Mouse (Mus musculus) heart, postnatal 0 days (tissue): Measurements from ENCODE around the gene Pdzd7.

Experiments used
- CTCF ChIP-seq: IDR thresholded peaks from 2 replicates; pipeline ENCODE4 v1.5.1; 2016; ENCODE audit warnings: antibody characterized with exemption, control low read depth, low read depth
- EP300 ChIP-seq: IDR thresholded peaks from 2 replicates; pipeline ENCODE4 v1.6.1; 2016; ENCODE audit warnings: antibody characterized with exemption, low read depth

DNA sequence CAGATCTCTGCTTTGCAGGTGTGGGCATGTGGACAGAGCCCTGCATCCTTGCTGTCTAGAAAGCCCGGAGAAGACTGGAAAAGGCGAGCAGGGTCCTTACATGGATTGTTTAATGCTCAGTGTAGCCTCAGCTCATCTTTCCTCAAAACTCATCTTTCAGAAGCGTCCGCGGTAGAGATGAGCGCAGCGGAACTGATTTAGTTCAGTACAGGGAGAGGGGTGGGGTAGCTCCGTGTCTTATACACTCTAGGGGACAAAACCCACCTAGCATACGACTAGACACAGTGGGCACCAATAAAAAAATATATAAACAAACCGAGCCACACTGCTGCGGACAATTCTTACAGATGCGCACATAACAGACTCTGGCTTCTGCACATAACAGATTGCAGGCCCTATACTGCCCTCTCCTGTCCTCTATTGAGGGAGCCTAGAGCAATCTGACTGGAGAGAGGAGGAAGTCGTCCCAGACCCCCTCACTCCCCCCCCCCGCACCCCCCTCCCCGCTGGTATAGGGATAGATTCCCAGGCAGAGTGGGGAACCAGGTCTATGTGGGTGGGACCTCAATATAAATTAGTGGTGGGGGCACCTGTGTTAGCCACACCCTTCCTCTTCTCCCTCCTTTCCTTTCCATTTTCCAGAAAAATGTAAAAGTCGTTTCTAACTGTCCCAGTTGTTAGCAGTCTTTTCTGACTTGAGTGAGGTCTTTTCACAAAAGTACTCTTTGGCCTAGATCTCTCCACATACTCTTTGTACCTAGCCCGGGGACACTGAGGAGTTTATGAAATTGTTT lies 33.7 kb upstream of the Pdzd7 start:
- TF ChIP-seq EP300 (no peak), CTCF (peak; percentile 48)
